Mouse (Mus musculus): ENCODE results near the gene Ethe1.
"Not testable (repeated sequence)": the region's sequence is repeated elsewhere in the genome, so short reads cannot be mapped to it uniquely, and the experiment has no call there.

Gene Ethe1

GRCm38 (mm10) chr7:24611709-24612108, 24.4 kb downstream of the Ethe1 start:
- DNase-seq (ENCODE audit: low read depth, low spot score) = no peak

DNA sequence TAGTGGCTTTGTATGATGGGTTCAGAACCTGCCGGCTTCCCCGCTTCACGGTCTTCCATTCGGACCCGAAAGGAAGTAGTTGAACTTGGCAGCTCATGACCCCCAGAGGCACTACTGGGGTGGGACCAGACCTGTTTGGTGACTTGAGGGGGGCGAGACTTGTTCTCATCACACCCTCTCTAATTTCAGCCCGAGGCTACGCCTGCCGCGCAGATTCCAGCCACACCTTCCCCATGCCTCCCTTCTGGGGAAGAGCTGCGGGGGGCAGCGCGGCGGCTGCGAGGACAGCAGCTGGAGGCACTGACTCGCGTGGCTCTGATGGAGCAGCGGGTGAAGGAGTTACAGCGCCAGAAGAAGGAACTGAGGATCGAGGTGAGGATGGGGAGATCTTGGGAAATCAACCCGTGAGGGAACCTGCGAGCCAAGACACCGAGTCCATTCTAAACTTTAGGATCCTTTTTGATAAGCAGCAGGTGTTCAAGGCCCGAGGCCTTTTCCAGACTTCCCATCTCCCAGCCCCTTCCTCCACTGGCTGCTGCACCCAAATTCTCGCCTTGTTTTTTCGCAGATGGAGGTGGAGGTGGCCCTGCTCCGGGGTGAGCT, 25.1 kb downstream of the Ethe1 start:
- DNase-seq (ENCODE audit: low read depth, low spot score) = no peak

DNA sequence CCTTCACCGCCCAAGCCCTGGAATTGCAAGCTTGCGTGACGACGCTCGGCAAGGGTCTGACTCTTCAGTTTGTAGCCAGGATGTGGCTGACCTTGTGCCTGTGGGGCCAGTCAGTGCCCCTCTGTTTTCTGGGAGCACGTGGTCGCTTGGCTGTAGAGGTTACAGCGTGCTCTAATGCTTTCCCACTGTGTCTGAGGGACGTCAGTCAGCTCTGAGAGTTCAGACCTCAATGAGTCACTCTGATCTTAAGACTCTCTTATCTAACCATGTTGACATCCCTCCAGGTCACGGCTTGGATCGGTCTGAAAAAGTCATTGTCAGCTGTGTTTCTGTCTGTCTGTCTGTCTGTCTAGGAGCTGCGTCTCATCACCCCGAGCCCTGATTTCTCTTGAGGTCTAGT, 27.5 kb downstream of the Ethe1 start:
- DNase-seq (ENCODE audit: low read depth, low spot score) = no peak

DNA sequence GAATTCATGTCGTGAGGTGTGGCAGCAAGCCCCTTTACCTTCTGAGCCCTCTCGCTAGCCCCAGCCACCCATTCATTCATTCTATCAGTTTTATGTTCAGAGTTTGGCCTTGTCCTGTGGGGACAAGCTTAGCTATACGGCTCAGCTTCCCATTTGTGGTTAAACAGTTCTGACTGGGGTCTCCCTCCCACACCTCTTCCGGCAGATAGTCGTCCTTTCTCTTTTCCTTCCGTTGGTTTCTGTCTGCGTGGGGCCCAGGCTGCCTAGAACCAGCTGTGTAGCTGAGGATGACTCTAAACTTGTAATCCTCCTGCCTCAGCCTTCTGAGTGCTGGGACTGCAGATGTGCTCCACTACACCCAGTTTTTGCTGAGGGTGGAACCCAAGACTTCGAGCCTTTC, 30.4 kb downstream of the Ethe1 start:
- no peak for DNase-seq (ENCODE audit: low read depth, low spot score)

DNA sequence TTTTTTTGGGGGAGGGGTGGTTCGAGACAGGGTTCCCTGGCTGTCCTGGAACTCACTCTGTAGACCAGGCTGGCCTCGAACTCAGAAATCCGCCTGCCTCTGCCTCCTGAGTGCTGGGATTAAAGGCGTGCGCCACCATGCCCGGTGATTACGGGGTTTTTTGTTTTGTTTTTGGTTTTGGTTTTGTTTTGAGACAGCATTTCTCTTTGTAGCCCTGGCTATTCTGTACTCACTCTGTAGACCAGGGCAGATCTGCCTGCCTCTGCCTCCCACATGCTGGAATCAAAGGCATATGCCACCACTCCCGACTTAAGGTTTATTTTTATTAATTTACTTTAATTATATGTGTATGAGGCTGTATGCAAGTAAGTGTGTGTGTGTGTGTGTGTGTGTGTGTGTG, 31.0 kb downstream of the Ethe1 start:
- not testable (repeated sequence) for DNase-seq (ENCODE audit: low read depth, low spot score)

DNA sequence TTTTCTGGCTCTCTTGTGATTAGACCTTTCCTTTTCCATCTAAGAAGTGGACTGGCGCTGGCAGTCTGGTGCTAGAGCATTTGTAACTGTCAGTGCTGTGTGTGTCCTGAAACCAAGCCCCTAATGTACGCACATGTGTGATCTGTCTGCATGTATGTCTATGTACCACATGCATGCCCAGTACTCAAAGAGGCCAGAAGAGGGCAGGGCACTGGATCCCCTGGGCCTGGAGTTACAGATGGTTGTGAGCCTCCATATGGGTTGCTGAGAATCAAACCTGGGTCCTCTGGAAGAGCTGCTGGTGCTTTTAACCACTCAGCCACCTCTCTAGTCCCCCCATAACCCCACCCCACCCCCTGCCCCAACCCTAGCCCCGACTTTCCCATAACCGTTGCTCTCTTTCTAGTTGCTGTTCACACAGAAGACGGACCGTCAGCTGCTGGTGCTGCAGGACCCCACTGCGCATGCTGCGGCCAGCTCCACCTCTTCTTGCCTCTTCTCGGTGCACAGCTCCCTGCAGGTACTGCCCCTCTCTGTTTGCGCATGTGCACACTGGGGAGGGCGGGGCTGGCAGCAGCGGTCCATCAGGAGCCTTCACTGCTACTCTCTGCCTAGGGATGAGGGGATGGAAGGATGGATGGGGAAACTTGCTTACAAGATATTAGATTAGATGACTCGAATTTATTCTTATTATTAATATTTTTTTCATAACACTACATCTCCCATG, 32.5 kb downstream of the Ethe1 start:
- no peak for DNase-seq (ENCODE audit: low read depth, low spot score)

DNA sequence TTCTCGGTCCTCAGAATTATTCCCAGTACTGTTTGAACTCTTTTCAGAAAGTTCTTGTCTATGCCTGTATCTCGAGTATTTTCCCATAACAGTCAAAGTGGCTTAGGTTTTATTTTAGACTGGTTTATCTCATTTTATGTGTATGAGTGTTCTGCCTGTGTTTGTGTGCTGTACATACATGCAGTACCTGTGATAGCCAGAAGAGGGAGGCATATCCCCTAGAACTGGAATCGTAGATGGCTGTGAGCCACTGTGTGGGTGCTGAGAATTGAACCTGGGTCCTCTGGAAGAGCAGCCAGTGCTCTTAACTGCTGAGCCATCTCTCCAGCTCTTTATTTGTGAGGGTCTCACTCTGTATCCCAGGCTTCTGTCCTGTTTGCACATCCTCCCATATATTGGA, 33.9 kb downstream of the Ethe1 start:
- no peak for DNase-seq (ENCODE audit: low read depth, low spot score)

GRCm38 (mm10) chr7:24622967-24623366, 35.6 kb downstream of the Ethe1 start:
- DNase-seq (ENCODE audit: low read depth, low spot score) = no peak

DNA sequence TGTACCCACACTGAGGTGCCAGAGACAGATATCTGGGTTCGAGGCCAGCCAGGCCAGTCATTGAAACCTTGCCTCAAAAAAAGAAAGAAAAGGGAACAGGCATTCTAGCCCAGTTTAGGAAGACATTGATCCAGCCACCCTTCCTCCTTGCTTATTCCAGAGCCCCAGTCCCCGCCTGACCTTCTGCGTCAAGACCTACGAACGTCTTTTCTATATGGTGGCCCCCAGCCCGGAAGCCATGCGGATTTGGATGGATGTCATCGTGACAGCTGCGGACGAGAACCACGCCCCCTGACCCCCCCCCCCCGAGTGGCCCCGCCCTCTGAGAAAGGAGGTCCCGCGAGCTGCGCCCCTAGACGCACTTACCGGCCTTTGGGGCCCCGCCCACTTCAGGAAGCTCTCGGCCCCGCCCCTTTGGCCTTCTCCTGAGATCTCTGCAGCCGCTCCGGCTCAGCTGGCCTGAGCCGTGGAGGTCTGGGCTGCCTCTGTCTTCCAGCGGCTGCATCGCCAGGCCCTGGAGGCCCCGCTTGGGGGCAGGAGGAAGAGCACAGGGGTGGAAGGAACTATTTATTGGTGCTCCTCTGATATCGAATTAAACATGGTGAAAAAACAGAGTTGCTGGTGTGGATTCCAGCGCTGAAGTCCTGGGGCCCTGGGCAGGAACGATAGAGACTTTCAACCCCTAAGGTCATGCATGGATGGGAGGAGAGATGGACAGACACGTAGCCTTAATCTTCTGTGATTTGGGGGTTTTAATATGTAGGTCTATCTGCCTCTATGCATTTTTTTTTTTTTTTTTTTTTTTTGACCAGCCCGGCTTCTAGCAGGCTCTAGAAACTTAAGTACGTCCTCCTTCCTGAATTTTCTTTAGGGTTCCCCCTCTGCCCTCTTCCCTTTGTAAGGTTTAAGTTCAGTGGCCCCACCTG, 41.6 kb downstream of the Ethe1 start:
- DNase-seq (ENCODE audit: low read depth, low spot score) = peak; percentile 87

- DNase-seq (ENCODE audit: low read depth, low spot score) = no peak
Observed at GRCm38 (mm10) chr7:24629672-24630071, 42.3 kb downstream of the Ethe1 start.

DNA sequence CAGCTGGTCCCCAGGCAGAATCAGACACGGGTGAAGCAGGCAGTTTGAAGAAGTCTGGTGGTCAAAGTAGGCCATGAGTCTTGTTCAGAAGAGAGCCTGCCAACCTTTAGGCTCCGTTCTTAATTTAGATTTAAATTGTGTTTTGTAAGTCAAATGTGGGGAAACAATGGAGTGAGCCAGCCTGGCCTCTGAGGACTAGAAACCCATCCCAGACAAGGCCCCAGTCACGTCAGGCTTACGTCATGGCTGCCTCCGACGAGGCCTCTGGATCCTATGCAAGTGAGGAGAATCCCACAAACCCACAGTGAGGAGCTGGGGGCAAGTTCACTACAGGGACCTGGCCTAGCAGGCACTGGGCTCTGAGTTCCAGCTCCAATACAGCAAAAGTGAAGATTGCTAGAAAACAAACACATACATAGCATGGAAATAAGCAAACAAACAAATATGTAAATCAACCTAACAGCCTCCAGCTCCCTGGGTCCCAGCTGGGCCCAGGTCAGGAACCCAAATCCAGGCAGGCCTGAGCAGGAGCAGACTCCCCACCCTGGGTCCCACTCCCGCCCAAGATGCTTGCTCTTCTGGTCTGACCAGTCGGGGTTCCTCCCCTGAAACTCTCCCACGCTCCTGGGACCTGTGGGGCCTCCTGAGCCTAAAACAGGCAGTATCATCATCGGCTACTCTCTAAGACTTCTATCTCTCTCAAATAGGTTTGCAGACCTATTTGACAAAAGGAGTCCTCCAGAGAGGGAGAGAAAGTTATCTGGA, 43.0 kb downstream of the Ethe1 start:
- DNase-seq (ENCODE audit: low read depth, low spot score) = no peak

DNA sequence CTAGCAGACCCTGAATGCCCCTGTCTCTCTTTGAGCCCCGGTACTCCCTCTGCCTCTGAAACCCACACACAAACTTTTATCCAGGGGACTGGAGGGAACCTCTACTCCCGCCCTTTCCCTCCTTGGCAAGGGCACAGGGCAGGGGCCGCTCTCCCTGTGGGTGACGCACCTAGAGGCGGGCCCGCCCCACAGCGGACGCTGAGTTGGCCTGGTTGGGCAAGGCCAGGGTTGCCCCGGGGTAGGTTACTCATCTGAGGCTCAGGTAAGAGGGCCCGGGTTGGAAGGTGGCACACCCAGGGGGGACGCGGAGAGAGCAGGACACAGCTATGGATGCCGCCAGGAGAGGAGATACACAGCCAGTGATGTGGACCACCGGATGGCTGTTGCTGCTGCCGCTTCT, 48.9 kb downstream of the Ethe1 start, which contains the start of gene Lypd3:
TSS of gene Lypd3 (plus strand) at position 287 of the 400 bp plus-strand sequence.
- no peak for DNase-seq (ENCODE audit: low read depth, low spot score)

DNA sequence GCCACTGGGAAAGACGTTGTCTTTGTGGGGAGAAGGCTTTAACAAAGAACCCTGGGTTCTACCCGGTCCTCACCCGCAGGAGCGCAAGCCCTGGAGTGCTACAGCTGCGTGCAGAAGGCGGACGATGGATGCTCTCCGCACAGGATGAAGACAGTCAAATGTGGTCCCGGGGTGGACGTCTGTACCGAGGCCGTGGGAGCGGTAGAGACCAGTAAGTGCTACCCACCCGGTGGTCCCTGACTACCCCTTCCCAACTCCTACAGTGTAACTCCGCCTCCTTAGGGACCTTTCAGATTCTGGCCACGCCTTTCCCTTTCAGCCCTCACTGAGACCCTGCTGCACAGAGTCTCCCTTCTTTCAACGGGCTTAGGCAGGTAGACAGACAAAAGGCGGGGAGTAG, 49.7 kb downstream of the Ethe1 start:
- DNase-seq (ENCODE audit: low read depth, low spot score) = no peak

DNA sequence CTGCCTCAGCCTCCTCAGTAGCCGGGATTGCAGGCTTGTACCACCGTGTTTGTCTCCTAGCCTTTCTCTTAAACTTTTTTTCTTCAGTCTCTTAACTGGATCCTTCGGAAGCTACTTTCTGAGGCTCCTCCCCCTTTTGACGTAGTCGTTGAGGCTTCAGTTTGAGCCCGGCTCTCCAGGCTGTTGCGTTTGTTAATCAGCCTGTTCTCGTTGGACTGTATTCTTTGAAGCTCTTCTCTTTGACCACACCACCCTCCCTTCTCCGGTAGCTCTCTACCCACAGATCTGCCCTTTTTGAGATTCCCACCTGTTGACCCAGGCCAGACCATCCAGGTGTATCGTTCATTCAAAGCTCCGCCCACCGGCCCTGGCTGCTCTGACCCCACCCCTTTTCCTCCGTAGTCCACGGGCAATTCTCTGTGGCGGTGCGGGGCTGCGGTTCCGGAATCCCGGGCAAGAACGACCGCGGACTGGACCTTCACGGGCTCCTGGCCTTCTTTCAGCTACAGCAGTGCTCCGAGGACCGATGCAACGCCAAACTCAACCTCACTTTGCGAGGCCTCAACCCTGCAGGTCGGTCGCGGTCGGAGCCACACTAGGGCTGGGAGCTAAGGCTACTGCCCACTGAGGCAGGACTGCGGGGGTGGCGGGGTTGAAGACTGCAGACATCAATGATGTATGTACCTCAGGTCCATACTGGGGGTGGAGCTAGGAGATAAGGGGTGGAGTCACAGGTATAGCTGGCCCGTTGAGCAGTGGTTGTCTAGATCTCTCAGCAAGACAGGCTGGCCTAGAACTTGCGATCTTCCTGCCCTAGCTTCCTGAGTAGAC, 50.9 kb downstream of the Ethe1 start:
- DNase-seq (ENCODE audit: low read depth, low spot score) = no peak

- no peak for DNase-seq (ENCODE audit: low read depth, low spot score)
Observed at GRCm38 (mm10) chr7:24640450-24640849, 53.1 kb downstream of the Ethe1 start.

DNA sequence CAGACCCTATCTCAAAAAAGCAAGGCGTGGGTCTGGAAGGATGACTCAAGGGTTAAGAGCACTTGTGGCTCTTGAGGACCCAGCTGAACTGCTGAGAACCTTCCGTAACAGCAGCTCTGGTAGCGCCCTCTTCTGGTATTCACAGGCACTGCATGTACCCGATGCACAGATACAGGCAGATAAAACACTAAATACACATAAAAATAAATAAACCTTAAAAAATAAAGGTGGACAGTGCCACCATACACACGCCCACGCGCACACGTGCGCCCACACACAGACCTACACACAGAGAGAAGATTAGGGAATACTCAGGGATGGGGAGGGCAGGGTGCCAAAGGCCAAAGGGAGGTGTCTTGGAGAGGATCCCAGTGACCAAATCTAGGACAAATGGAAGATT, 55.1 kb downstream of the Ethe1 start:
- peak; percentile 68 for DNase-seq (ENCODE audit: low read depth, low spot score)

DNA sequence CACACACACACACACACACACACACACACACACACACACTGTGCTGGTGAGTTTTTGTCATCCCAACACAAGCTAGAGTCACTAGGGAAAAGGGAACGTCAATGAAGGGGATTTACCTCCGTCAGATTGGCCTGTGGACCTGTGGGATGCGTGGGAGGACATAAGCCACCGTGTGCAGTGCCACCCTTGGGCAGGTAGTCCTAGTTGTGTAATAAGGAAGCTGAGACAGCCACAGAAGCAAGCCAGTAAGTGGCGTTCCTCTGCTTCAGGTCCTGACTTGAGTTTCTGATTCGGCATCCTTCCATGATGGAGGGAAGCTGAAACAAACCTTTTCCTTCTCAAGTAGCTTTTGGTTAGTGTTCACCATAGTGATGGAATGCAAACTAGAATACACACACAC, 57.1 kb downstream of the Ethe1 start:
- DNase-seq (ENCODE audit: low read depth, low spot score) = no peak

DNA sequence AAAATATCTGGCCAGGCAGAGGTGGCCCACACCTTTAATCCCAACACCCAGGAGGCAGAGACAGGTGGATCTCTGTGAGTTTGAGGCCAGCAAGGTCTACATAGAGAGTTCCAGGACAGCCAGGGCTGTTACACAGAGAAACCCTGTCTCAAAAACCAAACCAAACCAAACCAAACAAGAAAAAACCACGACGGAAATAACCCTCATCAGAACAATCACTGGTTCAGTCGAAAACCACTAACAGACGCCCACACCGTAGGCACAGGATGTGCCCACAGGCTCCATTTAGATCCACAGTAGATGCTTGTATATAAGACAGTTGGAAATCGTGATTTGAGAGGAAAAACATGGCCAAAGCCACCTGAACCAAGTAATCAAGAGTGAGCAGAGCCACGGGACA, 57.7 kb downstream of the Ethe1 start:
- no peak for DNase-seq (ENCODE audit: low read depth, low spot score)

- DNase-seq (ENCODE audit: low read depth, low spot score) = no peak
Observed at GRCm38 (mm10) chr7:24646486-24646885, 59.1 kb downstream of the Ethe1 start.

- peak; percentile 68 for DNase-seq (ENCODE audit: low read depth, low spot score)
Observed at GRCm38 (mm10) chr7:24653681-24654080, 66.3 kb downstream of the Ethe1 start.

Data from mesoderm, embryonic 11.5 days (tissue).